Mouse (Mus musculus): ENCODE measurements at regions not wholly inside any gene's neighbourhood (a gene's known extent, or its start where the extent isn't known, plus 50 kb on each side); places are given as distances from the start of the nearest gene placed in this dataset.

- H3K4me1 ChIP-seq (ENCODE audit: control insufficient read depth in 1 of 2, insufficient read depth in 2 of 2, low read length in 2 of 2), result no peaks in the 10 kb centered on the region
- no peak overlapping the region for H3K9ac ChIP-seq (ENCODE audit: control insufficient read depth, low read depth, low read length, poor library complexity, severe bottlenecking)
- H3K9me3 ChIP-seq (replicated peaks; ENCODE audit: insufficient read depth, low read length), result no peaks in the 10 kb centered on the region
- H3K27ac ChIP-seq (ENCODE audit: control insufficient read depth, low read depth, low read length), result no peak overlapping the region
- no peak for DNase-seq (ENCODE audit: low read depth, low spot score)
- no peaks in the 10 kb centered on the region for H3K79me2 ChIP-seq (ENCODE audit: control insufficient read depth, insufficient read depth, low read length, poor library complexity)
- no peaks in the 10 kb centered on the region for H3K27me3 ChIP-seq (ENCODE audit: control insufficient read depth in 1 of 2, insufficient read depth in 2 of 2, low read length in 2 of 2)
- no peak for TF ChIP-seq POLR2A (IDR thresholded peaks at IDR 0.05; ENCODE audit: control insufficient read depth in 1 of 2, insufficient read depth in 1 of 2, low read depth in 1 of 2, low read length in 2 of 2, poor library complexity in 1 of 2)
- no peak for TF ChIP-seq CHD2 (IDR thresholded peaks at IDR 0.05; ENCODE audit: low read length)
- TF ChIP-seq BHLHE40 (IDR thresholded peaks at IDR 0.05; ENCODE audit: borderline replicate concordance, low read depth, low read length), result no peak
- TF ChIP-seq NELFE (IDR thresholded peaks at IDR 0.05; ENCODE audit: low read depth, low read length), result no peak
- no peaks in the 10 kb centered on the region for H3K36me3 ChIP-seq (ENCODE audit: control insufficient read depth in 1 of 2, insufficient read depth in 2 of 2, low read length in 2 of 2)
- H3K4me3 ChIP-seq (ENCODE audit: control insufficient read depth in 1 of 2, insufficient read depth in 1 of 2, low read depth in 2 of 2, low read length in 2 of 2), result no peak overlapping the region
Measured at GRCm38 (mm10) chr17:51979126-51979525, 146.0 kb upstream of the Satb1 start.

GRCm38 (mm10) chr17:51971444-51971843 is 138.4 kb upstream of the Satb1 start:
- no peaks in the 10 kb centered on the region for H3K36me3 ChIP-seq (ENCODE audit: control insufficient read depth in 1 of 2, insufficient read depth in 2 of 2, low read length in 2 of 2)
- DNase-seq (ENCODE audit: low read depth, low spot score), result peak; percentile 14
- no peaks in the 10 kb centered on the region for H3K79me2 ChIP-seq (ENCODE audit: control insufficient read depth, insufficient read depth, low read length, poor library complexity)
- H3K9me3 ChIP-seq (replicated peaks; ENCODE audit: insufficient read depth, low read length), result no peaks in the 10 kb centered on the region
- H3K4me3 ChIP-seq (ENCODE audit: control insufficient read depth in 1 of 2, insufficient read depth in 1 of 2, low read depth in 2 of 2, low read length in 2 of 2), result no peak overlapping the region
- no peak for TF ChIP-seq POLR2AphosphoS5 (IDR thresholded peaks at IDR 0.05; ENCODE audit: borderline replicate concordance, low read depth, low read length)
- TF ChIP-seq SMC3 (IDR thresholded peaks at IDR 0.05; ENCODE audit: low read depth, low read length), result peak; percentile 45
- peak; percentile 16 for TF ChIP-seq RAD21 (IDR thresholded peaks at IDR 0.05; ENCODE audit: low read depth, low read length)
- peak; percentile 39 to 57 (median 44) for TF ChIP-seq CTCF (IDR thresholded peaks at IDR 0.05 in 2 of 3, conservative IDR thresholded peaks at IDR 0.05 in 1 of 3; ENCODE audit: control insufficient read depth in 1 of 3, insufficient read depth in 1 of 3, low read depth in 2 of 3, low read length in 3 of 3, poor library complexity in 1 of 3, severe bottlenecking in 1 of 3)
- H3K4me1 ChIP-seq (ENCODE audit: control insufficient read depth in 1 of 2, insufficient read depth in 2 of 2, low read length in 2 of 2), result no peaks in the 10 kb centered on the region
- H3K27me3 ChIP-seq (ENCODE audit: control insufficient read depth in 1 of 2, insufficient read depth in 2 of 2, low read length in 2 of 2), result no peaks in the 10 kb centered on the region
- no peak overlapping the region for H3K27ac ChIP-seq (ENCODE audit: control insufficient read depth, low read depth, low read length)
- H3K9ac ChIP-seq (ENCODE audit: control insufficient read depth, low read depth, low read length, poor library complexity, severe bottlenecking), result no peak overlapping the region

GRCm38 (mm10) chr17:51966573-51967284 is 133.6 kb upstream of the Satb1 start:
- Histone ChIP-seq H3K79me2 (ENCODE audit: control insufficient read depth, insufficient read depth, low read length, poor library complexity) (no peaks in the 10 kb centered on the region), H3K9me3 (replicated peaks; ENCODE audit: insufficient read depth, low read length) (no peaks in the 10 kb centered on the region), H3K9ac (ENCODE audit: control insufficient read depth, low read depth, low read length, poor library complexity, severe bottlenecking) (no peak overlapping the region), H3K4me1 (ENCODE audit: control insufficient read depth in 1 of 2, insufficient read depth in 2 of 2, low read length in 2 of 2) (no peaks in the 10 kb centered on the region), H3K4me3 (ENCODE audit: control insufficient read depth in 1 of 2, insufficient read depth in 1 of 2, low read depth in 2 of 2, low read length in 2 of 2) (no peak overlapping the region), H3K27ac (ENCODE audit: control insufficient read depth, low read depth, low read length) (no peak overlapping the region), H3K36me3 (ENCODE audit: control insufficient read depth in 1 of 2, insufficient read depth in 2 of 2, low read length in 2 of 2) (no peaks in the 10 kb centered on the region), H3K27me3 (ENCODE audit: control insufficient read depth in 1 of 2, insufficient read depth in 2 of 2, low read length in 2 of 2) (no peaks in the 10 kb centered on the region)
- DNase-seq (ENCODE audit: low read depth, low spot score), result no peak
- TF ChIP-seq ELF1 (IDR thresholded peaks at IDR 0.05; ENCODE audit: low read depth, low read length) (no peak), ZC3H11A (IDR thresholded peaks at IDR 0.05; ENCODE audit: low read depth, low read length) (no peak), ZKSCAN1 (IDR thresholded peaks at IDR 0.05; ENCODE audit: low read depth, low read length) (no peak), MYC (IDR thresholded peaks at IDR 0.05; ENCODE audit: low read depth, low read length) (no peak), ETS1 (IDR thresholded peaks at IDR 0.05; ENCODE audit: low read depth, low read length) (no peak), TBP (IDR thresholded peaks at IDR 0.05; ENCODE audit: low read depth, low read length) (no peak), MYB (IDR thresholded peaks at IDR 0.05; ENCODE audit: low read depth, low read length) (no peak), MEF2A (IDR thresholded peaks at IDR 0.05; ENCODE audit: extremely low read depth, insufficient replicate concordance, low read depth, low read length, poor library complexity, severe bottlenecking) (no peak)
